Mouse (Mus musculus): ENCODE results near the gene Iqgap2. TPM values are rescaled to one million over a fixed set of nuclear protein-coding genes. Genes with fewer than 3 reads are reported as not detected.

The Iqgap2 gene
- total and polyA plus RNA-seq, 3 experiments = 0.27 to 0.32 TPM; not detected in 1

DNA sequence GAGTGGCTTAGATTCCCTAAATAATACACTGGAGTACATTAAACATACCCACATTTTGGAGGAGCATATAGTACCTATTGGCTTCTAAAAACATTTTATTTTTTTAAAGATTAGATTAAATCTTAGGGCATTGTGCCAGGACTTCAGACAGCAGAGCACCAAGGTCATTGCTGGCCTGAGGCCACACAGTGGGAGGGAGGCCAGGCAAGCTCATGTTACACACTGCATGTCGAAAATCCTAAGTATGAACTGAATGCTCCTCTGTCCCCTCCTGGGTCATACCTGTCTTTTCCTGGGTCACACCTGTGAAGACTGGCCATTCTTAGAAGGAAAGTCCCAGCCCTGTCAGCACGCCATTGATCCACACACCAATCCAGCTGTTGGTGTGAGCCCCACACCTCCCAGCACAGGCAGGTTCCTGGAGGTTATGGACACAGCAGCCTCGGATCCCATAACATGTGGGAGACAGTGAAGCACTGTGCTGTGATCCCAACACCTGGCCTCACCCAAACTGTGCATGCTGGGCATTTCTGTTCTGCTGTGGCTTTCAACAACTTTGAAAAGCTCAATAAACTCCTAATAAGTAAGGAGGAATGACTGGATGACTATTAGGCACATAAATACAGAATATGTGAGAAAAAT, 127.7 kb downstream of the Iqgap2 start:
- Histone ChIP-seq H3K27me3 (ENCODE audit: control insufficient read depth in 1 of 2, insufficient read depth in 2 of 2, low read length in 2 of 2) (peaks cover 0 to 1% of the 10 kb centered on the region in 2 experiments; a peak in 2 of 4 replicates), H3K4me3 (ENCODE audit: control insufficient read depth in 1 of 2, insufficient read depth in 1 of 2, low read depth in 2 of 2, low read length in 2 of 2) (no peak overlapping the region)
- TF ChIP-seq SIN3A (IDR thresholded peaks at IDR 0.05; ENCODE audit: low read length) (no peak), ELF1 (IDR thresholded peaks at IDR 0.05; ENCODE audit: low read depth, low read length) (no peak), JUND (IDR thresholded peaks at IDR 0.05; ENCODE audit: low read depth, low read length) (no peak), ZNF384 (IDR thresholded peaks at IDR 0.05; ENCODE audit: low read depth, low read length) (no peak), MYB (IDR thresholded peaks at IDR 0.05; ENCODE audit: low read depth, low read length) (no peak), KAT2A (conservative IDR thresholded peaks at IDR 0.05; ENCODE audit: low read depth, low read length) (no peak), UBTF (IDR thresholded peaks at IDR 0.05; ENCODE audit: borderline replicate concordance, insufficient read depth, low read depth, low read length) (no peak), BHLHE40 (IDR thresholded peaks at IDR 0.05; ENCODE audit: borderline replicate concordance, low read depth, low read length) (no peak), ZKSCAN1 (IDR thresholded peaks at IDR 0.05; ENCODE audit: low read depth, low read length) (no peak), RCOR1 (IDR thresholded peaks at IDR 0.05; ENCODE audit: low read depth, low read length) (no peak), EP300 (IDR thresholded peaks at IDR 0.05; ENCODE audit: low read depth in 1 of 2, low read length in 2 of 2) (no peak)

DNA sequence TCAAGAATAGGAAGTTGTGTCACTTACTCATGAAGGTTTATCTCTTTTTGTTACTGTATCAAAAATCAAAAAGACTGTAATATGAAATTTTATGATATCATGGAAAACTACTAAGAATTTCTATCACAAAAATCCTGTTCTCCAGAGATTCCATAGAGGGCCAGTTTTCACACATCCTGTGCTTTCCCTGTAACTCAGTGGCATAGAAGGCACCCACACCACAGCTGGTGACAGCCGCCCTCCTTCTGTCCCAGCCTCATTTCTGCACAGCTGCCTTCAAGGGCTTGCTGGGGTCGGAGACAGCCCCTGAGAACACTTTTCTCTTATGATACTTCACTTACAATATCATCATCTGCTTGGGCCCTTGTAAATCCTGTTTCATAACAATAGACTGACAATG, 131.9 kb downstream of the Iqgap2 start:
- no peak overlapping the region for H3K4me3 ChIP-seq (ENCODE audit: control insufficient read depth in 1 of 2, insufficient read depth in 1 of 2, low read depth in 2 of 2, low read length in 2 of 2)
- no peak overlapping the region for H3K27ac ChIP-seq (ENCODE audit: control insufficient read depth, low read depth, low read length)
- TF ChIP-seq CHD1 (IDR thresholded peaks at IDR 0.05; ENCODE audit: low read depth, low read length) = no peak
- TF ChIP-seq MAX (IDR thresholded peaks at IDR 0.05; ENCODE audit: low read length) = no peak
- no peak for TF ChIP-seq USF2 (IDR thresholded peaks at IDR 0.05; ENCODE audit: borderline replicate concordance in 1 of 2, insufficient read depth in 1 of 2, low read depth in 1 of 2, low read length in 2 of 2)
- no peak for TF ChIP-seq EP300 (IDR thresholded peaks at IDR 0.05; ENCODE audit: low read depth in 1 of 2, low read length in 2 of 2)
- no peak for TF ChIP-seq BHLHE40 (IDR thresholded peaks at IDR 0.05; ENCODE audit: borderline replicate concordance, low read depth, low read length)
- TF ChIP-seq ELF1 (IDR thresholded peaks at IDR 0.05; ENCODE audit: low read depth, low read length) = no peak
- TF ChIP-seq CTCF (IDR thresholded peaks at IDR 0.05 in 2 of 3, conservative IDR thresholded peaks at IDR 0.05 in 1 of 3; ENCODE audit: control insufficient read depth in 1 of 3, insufficient read depth in 1 of 3, low read depth in 2 of 3, low read length in 3 of 3, poor library complexity in 1 of 3, severe bottlenecking in 1 of 3) = no peak
- TF ChIP-seq SMC3 (IDR thresholded peaks at IDR 0.05; ENCODE audit: low read depth, low read length) = no peak
- TF ChIP-seq USF1 (IDR thresholded peaks at IDR 0.05; ENCODE audit: low read depth, low read length) = no peak
- TF ChIP-seq MAFK (IDR thresholded peaks at IDR 0.05; ENCODE audit: borderline replicate concordance, low read depth, low read length) = no peak
- no peak for TF ChIP-seq E2F4 (IDR thresholded peaks at IDR 0.05; ENCODE audit: borderline replicate concordance, low read depth, low read length)
- TF ChIP-seq MXI1 (IDR thresholded peaks at IDR 0.05; ENCODE audit: low read depth, low read length) = no peak
- TF ChIP-seq UBTF (IDR thresholded peaks at IDR 0.05; ENCODE audit: borderline replicate concordance, insufficient read depth, low read depth, low read length) = no peak
- no peak for TF ChIP-seq NRF1 (IDR thresholded peaks at IDR 0.05; ENCODE audit: insufficient read depth, low read depth, low read length, poor library complexity, severe bottlenecking)
- TF ChIP-seq TAL1 (IDR thresholded peaks at IDR 0.05; ENCODE audit: low read length) = no peak
- TF ChIP-seq POLR2AphosphoS2 (IDR thresholded peaks at IDR 0.05; ENCODE audit: low read length) = no peak
- TF ChIP-seq KAT2A (conservative IDR thresholded peaks at IDR 0.05; ENCODE audit: low read depth, low read length) = no peak
- TF ChIP-seq GATA1 (IDR thresholded peaks at IDR 0.05; ENCODE audit: low read depth, low read length) = no peak
- no peak for TF ChIP-seq TBP (IDR thresholded peaks at IDR 0.05; ENCODE audit: low read depth, low read length)
- no peak for DNase-seq (ENCODE audit: low read depth, low spot score)
- no peaks in the 10 kb centered on the region for H3K36me3 ChIP-seq (ENCODE audit: control insufficient read depth in 1 of 2, insufficient read depth in 2 of 2, low read length in 2 of 2)
- H3K27me3 ChIP-seq (ENCODE audit: control insufficient read depth in 1 of 2, insufficient read depth in 2 of 2, low read length in 2 of 2) = no peaks in the 10 kb centered on the region; a peak in 1 of 4 replicates
- H3K9me3 ChIP-seq (replicated peaks; ENCODE audit: insufficient read depth, low read length) = no peaks in the 10 kb centered on the region
- H3K9ac ChIP-seq (ENCODE audit: control insufficient read depth, low read depth, low read length, poor library complexity, severe bottlenecking) = no peak overlapping the region
- no peaks in the 10 kb centered on the region for H3K4me1 ChIP-seq (ENCODE audit: control insufficient read depth in 1 of 2, insufficient read depth in 2 of 2, low read length in 2 of 2)
- H3K79me2 ChIP-seq (ENCODE audit: control insufficient read depth, insufficient read depth, low read length, poor library complexity) = no peaks in the 10 kb centered on the region

More for the DNA sequence above, 127.7 kb downstream of the Iqgap2 start:
- DNase-seq (ENCODE audit: low read depth, low spot score) = no peak
- Histone ChIP-seq H3K4me1 (ENCODE audit: control insufficient read depth in 1 of 2, insufficient read depth in 2 of 2, low read length in 2 of 2) (no peaks in the 10 kb centered on the region), H3K27ac (ENCODE audit: control insufficient read depth, low read depth, low read length) (no peak overlapping the region), H3K9ac (ENCODE audit: control insufficient read depth, low read depth, low read length, poor library complexity, severe bottlenecking) (no peak overlapping the region), H3K36me3 (ENCODE audit: control insufficient read depth in 1 of 2, insufficient read depth in 2 of 2, low read length in 2 of 2) (no peaks in the 10 kb centered on the region), H3K79me2 (ENCODE audit: control insufficient read depth, insufficient read depth, low read length, poor library complexity) (no peaks in the 10 kb centered on the region), H3K9me3 (replicated peaks; ENCODE audit: insufficient read depth, low read length) (no peaks in the 10 kb centered on the region)
